Comparison of ENCODE assay signal across 16 mouse cellular contexts in genomic region chr11:80946163-80946562, GRCm38 (mm10).
"Had no signal": no experiment of that assay in that cellular context is flagged by ENCODE, and none has a peak within 500 bp of the region (broad histone marks: within the 10 kb centered on the region; RNA-seq: fewer than 3 reads in every experiment).

No protein-coding gene starts in this region.

- DNase-seq: retina, postnatal 1 day; right cerebral cortex, adult 18-20 months; right cerebral cortex, postnatal 14 days; right cerebral cortex, postnatal 25 days; right cerebral cortex, postnatal 4 days; spleen, adult 18-20 months; thymus, adult 18-20 months; thymus, adult 2 months; thymus, postnatal 14 days; thymus, postnatal 25 days; thymus, postnatal 36 days; thymus, postnatal 4 days had no signal

- H3K4me2 ChIP-seq: neural tube, embryonic 13.5 days; neural tube, embryonic 15.5 days; stomach, embryonic 15.5 days had no signal

- H3K9ac ChIP-seq: neural tube, embryonic 13.5 days; neural tube, embryonic 15.5 days; stomach, embryonic 15.5 days had no signal

- H3K9me3 ChIP-seq: neural tube, embryonic 13.5 days; neural tube, embryonic 15.5 days; stomach, embryonic 15.5 days had no signal

- H3K36me3 ChIP-seq: neural tube, embryonic 13.5 days; neural tube, embryonic 15.5 days; stomach, embryonic 15.5 days had no signal

- H3K4me1 ChIP-seq: neural tube, embryonic 13.5 days; neural tube, embryonic 15.5 days; stomach, embryonic 15.5 days had no signal

- H3K4me3 ChIP-seq: neural tube, embryonic 13.5 days; neural tube, embryonic 15.5 days; stomach, embryonic 15.5 days had no signal

- H3K27ac ChIP-seq: neural tube, embryonic 13.5 days; neural tube, embryonic 15.5 days; stomach, embryonic 15.5 days; stomach, postnatal 0 days had no signal

- H3K27me3 ChIP-seq: neural tube, embryonic 13.5 days; neural tube, embryonic 15.5 days; stomach, embryonic 15.5 days had no signal
